Mouse (Mus musculus) splenic B cell, adult 2 months (primary cell): ENCODE data around the gene Itgae.

ENCODE experiments used
- DNase-seq: peaks from one replicate; pipeline ENCODE4 v3.0.0-alpha.2; 2011; ENCODE audit warnings: low read depth, low spot score
- H3K27me3 ChIP-seq: 2 replicates; pipeline ENCODE4 v1.6.1; 2012; ENCODE audit warnings: mild to moderate bottlenecking, low read length, moderate library complexity, mixed read lengths; ENCODE audit not compliant: control insufficient read depth, poor library complexity, insufficient read depth, severe bottlenecking
- H3K36me3 ChIP-seq: 2 replicates; pipeline ENCODE4 v1.6.1; 2012; ENCODE audit warnings: mild to moderate bottlenecking, low read length, moderate library complexity, mixed read lengths; ENCODE audit not compliant: control insufficient read depth, poor library complexity, insufficient read depth, severe bottlenecking

Gene Itgae

GRCm38 (mm10) chr11:73090283-73090682 lies at the start of gene Itgae:
Gene Itgae (plus strand): TSS chr11:73090583.
- Histone ChIP-seq H3K27me3 (no peaks in the 10 kb centered on the region), H3K36me3 (no peaks in the 10 kb centered on the region)
- no peak for DNase-seq

- no peaks in the 10 kb centered on the region for H3K27me3 ChIP-seq
- no peak for DNase-seq
- H3K36me3 ChIP-seq, result no peaks in the 10 kb centered on the region
Measured at GRCm38 (mm10) chr11:73044229-73044755, 46.1 kb upstream of the Itgae start.

- H3K27me3 ChIP-seq, result no peaks in the 10 kb centered on the region
- no peaks in the 10 kb centered on the region for H3K36me3 ChIP-seq
- peak; percentile 34 for DNase-seq
Measured at GRCm38 (mm10) chr11:73044789-73045188, 45.6 kb upstream of the Itgae start.

- no peaks in the 10 kb centered on the region for H3K36me3 ChIP-seq
- peak; percentile 98 for DNase-seq
- H3K27me3 ChIP-seq, result no peaks in the 10 kb centered on the region
Measured at GRCm38 (mm10) chr11:73047542-73047996, 42.8 kb upstream of the Itgae start, which contains the start of gene Ncbp3. Gene Ncbp3 (plus strand): TSS chr11:73047783.

- DNase-seq, result no peak
- no peaks in the 10 kb centered on the region for H3K36me3 ChIP-seq
- H3K27me3 ChIP-seq, result no peaks in the 10 kb centered on the region
Measured at GRCm38 (mm10) chr11:73048030-73048876, 42.1 kb upstream of the Itgae start.

GRCm38 (mm10) chr11:73049335-73049734 lies 41.0 kb upstream of the Itgae start:
- Histone ChIP-seq H3K36me3 (peaks cover 2% of the 10 kb centered on the region; the same call in 1 of the 2 replicates), H3K27me3 (no peaks in the 10 kb centered on the region)
- DNase-seq, result peak; percentile 77

GRCm38 (mm10) chr11:73052795-73053194 lies 37.6 kb upstream of the Itgae start:
- Histone ChIP-seq H3K36me3 (peaks cover 9% of the 10 kb centered on the region), H3K27me3 (no peaks in the 10 kb centered on the region)
- DNase-seq, result no peak

GRCm38 (mm10) chr11:73057701-73058100 lies 32.7 kb upstream of the Itgae start:
- Histone ChIP-seq H3K36me3 (peaks cover 12% of the 10 kb centered on the region), H3K27me3 (no peaks in the 10 kb centered on the region)
- DNase-seq, result no peak

- DNase-seq, result no peak
- Histone ChIP-seq H3K27me3 (no peaks in the 10 kb centered on the region), H3K36me3 (peaks cover 9% of the 10 kb centered on the region)
Measured at GRCm38 (mm10) chr11:73059630-73060029, 30.8 kb upstream of the Itgae start.

- Histone ChIP-seq H3K27me3 (no peaks in the 10 kb centered on the region), H3K36me3 (peaks cover 6% of the 10 kb centered on the region)
- DNase-seq, result no peak
Measured at GRCm38 (mm10) chr11:73061413-73061812, 29.0 kb upstream of the Itgae start.

GRCm38 (mm10) chr11:73071839-73072238 lies 18.5 kb upstream of the Itgae start:
- Histone ChIP-seq H3K36me3 (peaks cover 34% of the 10 kb centered on the region), H3K27me3 (no peaks in the 10 kb centered on the region)
- DNase-seq, result peak; percentile 51

GRCm38 (mm10) chr11:73076295-73076694 lies 14.1 kb upstream of the Itgae start:
- no peak for DNase-seq
- no peaks in the 10 kb centered on the region for H3K27me3 ChIP-seq
- H3K36me3 ChIP-seq, result peaks cover 27% of the 10 kb centered on the region

GRCm38 (mm10) chr11:73076733-73077132 lies 13.7 kb upstream of the Itgae start:
- no peak for DNase-seq
- H3K36me3 ChIP-seq, result peaks cover 27% of the 10 kb centered on the region

GRCm38 (mm10) chr11:73077211-73077720 lies 13.1 kb upstream of the Itgae start:
- DNase-seq, result no peak
- H3K27me3 ChIP-seq, result no peaks in the 10 kb centered on the region
- H3K36me3 ChIP-seq, result peaks cover 27% of the 10 kb centered on the region

More at GRCm38 (mm10) chr11:73076733-73077132, 13.7 kb upstream of the Itgae start:
- no peaks in the 10 kb centered on the region for H3K27me3 ChIP-seq

- Histone ChIP-seq H3K27me3 (no peaks in the 10 kb centered on the region), H3K36me3 (peaks cover 18% of the 10 kb centered on the region)
- DNase-seq, result no peak
Measured at GRCm38 (mm10) chr11:73078615-73079014, 11.8 kb upstream of the Itgae start.
